Mouse (Mus musculus): ENCODE data around the gene Ak8. TPM values are rescaled to one million over a fixed set of nuclear protein-coding genes. Genes with fewer than 3 reads are reported as not detected.

Gene Ak8
- polyA plus RNA-seq, 1 experiment from 2014 or later, result 0.33 TPM

- H3K36me3 ChIP-seq (ENCODE audit: control insufficient read depth, insufficient read depth, low read length), result peaks cover 13% of the 10 kb centered on the region; the same call in 1 of the 2 replicates
- no peaks in the 10 kb centered on the region for H3K4me1 ChIP-seq (ENCODE audit: control insufficient read depth, insufficient read depth, low read length)
- no peak overlapping the region for H3K4me3 ChIP-seq (ENCODE audit: low read depth, low read length)
- H3K27me3 ChIP-seq (ENCODE audit: control insufficient read depth, insufficient read depth, low read length), result no peaks in the 10 kb centered on the region
- H3K4me2 ChIP-seq, result no peak overlapping the region
- H3K27ac ChIP-seq (ENCODE audit: low read depth, low read length), result no peak overlapping the region
- H3K9ac ChIP-seq (ENCODE audit: low read length), result no peak overlapping the region
- ATAC-seq (ENCODE audit: low FRiP score) (no peak), DNase-seq (ENCODE audit: low spot score, missing footprints) (no peak)
- 92% methylated on average over 8 of the region's 8 CpGs for WGBS
- no peaks in the 10 kb centered on the region for H3K9me3 ChIP-seq (ENCODE audit: control insufficient read depth, low read length)
These were observed 160.9 kb downstream of the Ak8 start for GRCm38 (mm10) chr2:28860678-28861423.

Small RNAs within 50 kb of the gene (microRNA-seq; reads per million reads assigned to microRNA genes)
- 1.3 reads per million for gene Mir3088

Other genes with a start within 250 kb of the Ak8 start
- gene 1700007K13Rik, start 233.8 kb upstream of the Ak8 start, polyA plus RNA-seq (2014; fragmentation: Nextera tagmentation; extraction: Ambion mirVana), result 0.99 and 1.3 TPM in 2 replicates
- 65.9 and 71.6 TPM in 2 replicates for gene Mrps2, start 232.1 kb upstream of the Ak8 start, polyA plus RNA-seq (2014; fragmentation: Nextera tagmentation; extraction: Ambion mirVana)
- 0.10 and 0.25 TPM in 2 replicates for gene Gbgt1, start 203.3 kb upstream of the Ak8 start, polyA plus RNA-seq (2014; fragmentation: Nextera tagmentation; extraction: Ambion mirVana)
- gene Gm10134, start 194.1 kb upstream of the Ak8 start, polyA plus RNA-seq (2014; fragmentation: Nextera tagmentation; extraction: Ambion mirVana), result not detected in 2 replicates
- gene Ralgds, start 187.0 kb upstream of the Ak8 start, polyA plus RNA-seq (2014; fragmentation: Nextera tagmentation; extraction: Ambion mirVana), result 45.8 and 48.8 TPM in 2 replicates
- 0.07 TPM in 1 of 2 replicates, not detected in the other for gene Cel, start 136.8 kb upstream of the Ak8 start, polyA plus RNA-seq (2014; fragmentation: Nextera tagmentation; extraction: Ambion mirVana)
- 38.8 and 40.5 TPM in 2 replicates for gene Gtf3c5, start 116.4 kb upstream of the Ak8 start, polyA plus RNA-seq (2014; fragmentation: Nextera tagmentation; extraction: Ambion mirVana)
- gene Gfi1b, start 78.2 kb upstream of the Ak8 start, polyA plus RNA-seq (2014; fragmentation: Nextera tagmentation; extraction: Ambion mirVana), result 2.8 and 3.3 TPM in 2 replicates
- gene Tsc1, start 58.9 kb upstream of the Ak8 start, polyA plus RNA-seq (2014; fragmentation: Nextera tagmentation; extraction: Ambion mirVana), result 19.5 and 22.3 TPM in 2 replicates
- gene Spaca9, start 437 bp upstream of the Ak8 start, polyA plus RNA-seq (2014; fragmentation: Nextera tagmentation; extraction: Ambion mirVana), result 2.4 and 3.0 TPM in 2 replicates
- 32.2 and 34.3 TPM in 2 replicates for gene Gtf3c4, start 140.2 kb downstream of the Ak8 start, polyA plus RNA-seq (2014; fragmentation: Nextera tagmentation; extraction: Ambion mirVana)
- gene Ddx31, start 140.2 kb downstream of the Ak8 start, polyA plus RNA-seq (2014; fragmentation: Nextera tagmentation; extraction: Ambion mirVana), result 18.8 and 20.7 TPM in 2 replicates
- 12.2 and 12.7 TPM in 2 replicates for gene Barhl1, start 216.5 kb downstream of the Ak8 start, polyA plus RNA-seq (2014; fragmentation: Nextera tagmentation; extraction: Ambion mirVana)

Measured in midbrain, embryonic 11.5 days (tissue).